Mouse (Mus musculus) MN1 (cell line): ENCODE data around the gene Daam1.

Source experiments
- DNase-seq: peaks from one replicate; pipeline ENCODE4 v3.0.0-alpha.2; 2016; ENCODE audit warnings: low spot score

Daam1 gene

GRCm38 (mm10) chr12:71970791-71971654 is 140.1 kb downstream of the Daam1 start:
- no peak for DNase-seq

- DNase-seq = no peak
Measured at GRCm38 (mm10) chr12:71972126-71972525, 141.2 kb downstream of the Daam1 start.

GRCm38 (mm10) chr12:71972619-71973266 is 141.9 kb downstream of the Daam1 start:
- no peak for DNase-seq

DNA sequence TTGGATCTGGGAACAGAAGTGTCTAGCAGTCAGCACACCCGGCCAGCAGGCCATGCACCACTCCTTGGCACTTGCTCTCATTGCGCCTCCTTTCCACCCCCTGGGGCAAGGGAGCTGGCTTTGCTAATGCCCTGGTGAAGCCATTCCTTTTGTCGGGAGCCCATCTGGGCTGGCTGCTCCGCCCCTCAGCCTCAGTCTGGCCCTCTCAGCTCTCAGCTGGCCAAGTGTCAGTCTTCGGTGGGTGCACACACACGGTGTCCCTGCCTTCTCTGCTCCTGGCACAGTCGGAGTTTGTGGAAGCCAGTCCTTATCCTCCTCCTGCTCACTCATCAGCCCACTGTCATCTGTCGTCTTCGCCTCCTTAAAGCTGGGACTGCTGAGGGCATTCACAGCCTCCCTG is 142.7 kb downstream of the Daam1 start:
- no peak for DNase-seq

DNA sequence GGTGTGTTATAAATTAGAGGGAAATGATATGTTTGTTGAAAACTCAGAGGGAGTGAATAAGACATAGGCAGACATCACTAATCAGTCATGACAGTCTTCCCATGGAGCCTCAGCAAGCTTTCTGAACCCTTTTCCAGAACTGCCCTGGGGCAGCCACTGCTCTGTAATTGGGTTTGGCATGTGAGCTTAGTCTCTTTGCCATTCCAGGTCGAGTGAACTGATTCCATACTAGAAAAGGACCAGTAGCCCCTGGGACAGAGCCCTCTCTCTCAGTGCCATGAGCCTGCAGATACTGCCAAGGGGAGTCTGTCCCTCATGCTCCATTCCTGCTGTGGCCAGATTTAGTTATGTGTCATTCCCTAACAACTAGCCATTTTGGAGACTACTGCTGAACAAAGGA is 144.7 kb downstream of the Daam1 start:
- DNase-seq = no peak

- DNase-seq = no peak
Measured at GRCm38 (mm10) chr12:71976361-71976960, 145.6 kb downstream of the Daam1 start.

DNA sequence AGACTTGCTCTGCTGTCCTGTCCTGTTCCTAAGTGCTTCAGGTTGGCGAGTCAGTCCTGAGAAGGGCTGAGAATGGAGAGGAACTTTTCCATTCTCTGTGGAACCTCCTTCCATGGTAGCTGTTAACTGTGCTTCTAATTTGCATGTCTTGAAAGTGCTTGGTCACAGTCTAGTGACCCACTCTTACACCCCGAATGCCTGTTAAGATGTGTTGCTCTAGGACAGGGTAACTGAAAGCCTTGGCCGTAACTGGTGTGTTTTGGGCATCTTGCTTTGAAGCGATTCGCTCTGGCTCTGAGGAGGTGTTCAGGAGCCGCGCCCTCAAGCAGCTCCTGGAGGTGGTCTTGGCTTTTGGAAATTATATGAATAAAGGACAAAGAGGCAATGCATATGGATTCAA is 146.5 kb downstream of the Daam1 start:
- DNase-seq = no peak

DNA sequence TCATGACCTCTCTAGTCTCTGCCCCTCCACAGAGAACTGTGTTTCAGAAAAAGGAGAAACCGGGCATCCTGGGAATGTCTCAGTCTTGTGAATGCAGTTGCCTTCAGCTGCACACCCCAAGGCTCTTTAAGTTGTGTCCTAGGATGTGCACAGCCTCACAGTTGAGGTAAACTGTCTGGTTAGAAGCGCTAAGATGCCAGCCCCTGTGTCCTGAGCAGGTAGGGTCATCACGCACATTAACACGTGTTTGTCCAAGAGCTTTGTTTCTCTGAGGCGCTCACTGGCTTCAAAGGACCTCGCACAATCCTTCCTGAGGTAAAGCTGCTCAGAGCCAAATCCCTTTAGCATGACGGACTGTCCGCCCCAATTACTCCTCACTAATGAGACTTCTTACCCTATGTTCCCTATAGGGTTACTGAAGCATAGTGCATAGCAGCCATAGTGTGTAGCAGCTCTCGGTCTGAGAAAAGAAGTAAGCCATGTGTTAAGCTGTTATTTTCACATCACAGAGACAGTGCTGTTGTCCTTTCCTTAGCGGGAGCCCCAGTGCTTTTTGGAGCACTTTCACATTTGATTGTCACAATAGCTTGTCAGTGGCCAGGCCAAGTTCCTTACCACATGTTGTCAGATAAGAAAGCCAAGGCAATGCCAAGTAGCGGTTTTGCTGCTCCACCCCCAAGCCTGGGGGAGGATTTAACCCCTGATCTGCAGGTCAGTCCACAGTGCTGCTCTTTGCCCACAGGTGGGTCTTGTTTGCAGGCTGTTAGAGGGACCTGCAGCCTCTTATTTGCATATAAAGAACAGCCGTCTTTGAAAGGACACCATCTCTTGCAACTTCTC is 147.9 kb downstream of the Daam1 start:
- no peak for DNase-seq

GRCm38 (mm10) chr12:71980166-71980565 is 149.3 kb downstream of the Daam1 start:
- no peak for DNase-seq

- no peak for DNase-seq
Measured at GRCm38 (mm10) chr12:71980746-71981145, 149.9 kb downstream of the Daam1 start.

- no peak for DNase-seq
Measured at GRCm38 (mm10) chr12:71981250-71981649, 150.4 kb downstream of the Daam1 start.

DNA sequence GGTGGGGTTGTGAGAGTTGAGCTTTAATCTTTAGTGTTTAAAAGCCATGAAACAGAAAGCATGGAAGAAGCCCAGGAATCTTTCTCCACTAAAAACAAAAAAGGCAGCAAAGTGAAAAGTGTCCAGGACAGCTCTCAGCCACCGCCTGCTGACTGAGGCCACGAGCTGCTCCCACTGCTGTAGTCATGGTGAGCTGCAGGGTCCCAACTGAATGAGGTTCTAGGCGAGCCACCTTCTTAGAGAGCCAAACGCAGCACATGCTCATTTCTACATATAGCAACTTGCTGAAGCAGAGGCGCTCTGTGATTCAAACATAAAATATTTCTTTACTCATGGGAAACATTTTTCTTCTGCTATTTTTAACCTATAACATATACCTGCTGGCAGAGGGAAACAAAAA is 150.9 kb downstream of the Daam1 start:
- no peak for DNase-seq

DNA sequence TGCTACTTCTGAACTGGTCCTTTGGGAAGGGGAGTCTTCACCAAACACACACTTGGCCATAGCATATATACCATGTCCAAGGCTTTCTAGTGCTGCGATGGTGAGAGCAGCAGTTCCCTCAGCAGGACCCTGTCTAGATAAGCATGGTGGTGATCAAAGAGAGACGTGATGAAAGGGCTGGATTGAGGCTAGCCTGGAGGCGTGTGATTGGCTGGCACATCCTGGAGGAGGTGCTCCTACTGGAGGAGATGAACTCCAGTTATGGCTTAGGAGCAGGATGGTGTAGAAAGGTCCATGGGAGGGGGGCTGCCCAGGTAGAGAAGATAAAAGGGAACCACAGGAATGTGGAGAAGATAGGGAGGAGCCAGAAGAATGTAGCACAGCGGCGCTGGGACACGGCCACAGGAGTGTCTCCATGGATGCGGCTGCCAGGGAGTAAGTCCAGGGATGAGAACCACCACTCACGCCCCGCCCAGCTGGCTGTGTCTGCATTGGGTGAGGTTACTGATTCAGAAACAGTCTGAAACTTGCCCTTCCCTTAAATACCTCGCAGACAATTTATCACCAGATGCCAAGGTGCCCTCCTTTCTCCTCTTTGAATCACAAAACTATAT is 152.3 kb downstream of the Daam1 start:
- DNase-seq = no peak

GRCm38 (mm10) chr12:71987161-71987560 is 156.3 kb downstream of the Daam1 start:
- no peak for DNase-seq

DNA sequence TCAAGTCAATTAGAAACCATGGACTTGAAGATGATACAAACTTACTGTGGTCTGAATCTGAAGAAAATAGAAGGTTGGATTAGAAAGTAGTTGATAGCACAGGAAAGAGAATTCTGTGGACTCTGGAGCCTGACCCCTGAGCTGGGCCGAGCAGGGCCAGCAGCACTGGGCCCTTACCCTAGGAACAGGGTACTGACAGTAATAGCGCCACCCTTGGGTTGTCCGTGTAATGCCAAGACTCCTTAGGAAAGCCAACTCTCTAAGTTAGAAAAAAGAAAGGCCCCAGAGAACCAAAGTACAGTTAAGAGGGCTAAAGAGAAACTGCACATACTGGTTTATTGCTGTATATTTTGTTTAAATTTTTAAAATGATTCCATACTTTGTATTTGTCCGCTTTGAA is 157.0 kb downstream of the Daam1 start:
- no peak for DNase-seq

DNA sequence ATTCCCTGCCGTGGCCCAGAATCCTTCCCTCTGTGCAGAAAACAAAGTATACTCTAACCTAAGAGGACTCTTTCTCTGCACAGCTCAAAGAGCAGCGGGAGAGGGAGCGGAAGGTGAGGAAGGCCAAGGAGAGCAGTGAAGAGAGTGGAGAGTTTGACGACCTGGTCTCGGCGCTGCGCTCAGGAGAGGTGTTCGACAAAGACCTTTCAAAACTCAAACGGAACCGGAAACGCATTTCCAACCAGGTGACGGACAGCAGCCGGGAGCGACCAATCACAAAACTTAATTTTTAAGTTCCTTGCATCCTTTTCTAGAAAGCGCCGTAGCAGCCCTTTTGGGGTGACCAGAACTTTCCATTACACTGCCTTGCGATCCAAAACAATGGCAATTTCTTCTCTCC is 158.7 kb downstream of the Daam1 start:
- no peak for DNase-seq

DNA sequence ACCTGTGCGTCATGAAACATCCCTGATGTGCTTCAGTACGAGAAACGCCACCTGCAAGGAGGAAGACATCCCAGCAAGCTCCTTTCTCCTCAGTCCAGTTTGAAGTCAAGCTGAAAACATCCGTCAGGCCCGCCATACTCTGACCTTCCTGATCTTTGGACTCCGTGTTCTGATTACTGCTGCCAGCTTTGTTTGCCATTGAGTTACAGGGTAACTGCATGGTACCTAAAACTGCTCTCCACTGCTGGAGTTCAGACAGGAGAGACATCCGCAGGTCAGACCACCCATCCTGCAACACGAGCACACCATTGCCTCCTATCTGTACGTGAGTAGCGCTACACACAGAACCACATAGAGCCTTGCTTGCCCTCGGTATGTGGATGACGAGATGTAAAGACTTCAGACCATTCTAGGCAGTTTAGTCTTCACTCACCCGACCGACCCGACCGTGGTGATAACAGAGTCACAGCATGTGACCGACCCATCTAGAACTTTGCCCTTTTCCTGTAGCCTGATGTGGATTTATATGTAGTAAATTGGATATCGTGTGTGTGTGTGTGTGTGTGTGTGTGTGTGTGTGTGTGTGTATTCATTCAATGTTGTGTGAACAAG is 161.8 kb downstream of the Daam1 start:
- DNase-seq = no peak

DNA sequence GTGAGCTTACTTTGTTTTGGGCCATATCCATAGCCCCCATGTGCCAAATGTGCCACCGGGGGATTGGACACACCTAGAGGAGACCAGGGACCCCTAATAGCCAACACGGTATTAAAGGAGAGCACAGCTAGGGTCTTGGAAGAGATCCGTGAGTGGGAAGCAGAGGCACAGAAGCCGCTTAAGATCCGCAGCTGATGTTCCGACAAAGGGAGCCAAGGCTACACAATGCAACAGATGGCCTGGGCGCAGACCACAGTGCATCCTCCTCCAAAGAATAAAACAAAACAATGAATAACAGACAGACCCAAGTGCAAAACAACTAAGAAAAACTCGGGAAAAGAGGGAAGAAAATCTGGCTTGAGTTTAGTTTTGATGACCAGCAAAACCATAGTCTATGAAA is 165.0 kb downstream of the Daam1 start:
- DNase-seq = no peak

DNA sequence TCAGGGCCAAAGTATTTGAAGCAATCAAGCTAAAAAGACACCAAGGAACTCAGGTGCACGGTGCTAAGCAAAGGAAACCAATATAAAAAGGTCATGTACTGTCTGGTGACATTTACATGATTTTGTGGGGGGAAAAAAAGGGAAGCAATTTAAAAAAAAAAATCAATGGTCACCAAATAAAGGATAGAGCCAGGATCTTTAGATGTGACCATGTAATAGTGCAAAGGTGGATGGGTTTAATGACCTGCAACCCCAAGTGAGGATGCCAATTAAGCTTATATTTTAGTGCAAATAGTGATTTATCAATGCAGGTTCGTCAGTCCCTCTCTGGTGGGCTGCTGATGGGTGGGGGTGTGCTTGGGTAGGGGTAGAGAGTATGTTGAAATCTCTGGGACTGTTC is 166.0 kb downstream of the Daam1 start:
- no peak for DNase-seq

DNA sequence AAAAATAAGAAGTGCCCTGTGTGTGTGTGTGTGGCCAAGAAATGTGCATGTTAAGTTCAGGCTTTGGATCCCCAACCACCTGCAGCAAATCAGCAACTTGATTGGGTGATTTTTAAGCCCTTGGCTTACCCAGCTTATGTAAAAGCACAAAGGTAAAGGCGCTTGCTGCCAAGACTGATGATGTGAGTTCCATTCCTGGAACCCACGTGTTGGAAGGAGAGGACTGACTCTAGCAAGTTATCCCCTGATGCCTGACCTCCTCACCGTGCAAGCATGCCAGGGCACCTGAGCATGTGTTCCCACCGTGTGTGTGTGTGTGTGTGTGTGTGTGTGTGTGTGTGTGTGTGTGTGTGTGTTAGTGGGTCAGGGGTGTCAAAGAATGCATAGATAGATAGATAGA is 166.5 kb downstream of the Daam1 start:
- no peak for DNase-seq

GRCm38 (mm10) chr12:71998653-71999052 is 167.8 kb downstream of the Daam1 start:
- no peak for DNase-seq
